Mouse (Mus musculus) forebrain, embryonic 11.5 days (tissue): ENCODE measurements around the gene Arid1a. TPM values are rescaled to one million over a fixed set of nuclear protein-coding genes. Genes with fewer than 3 reads are reported as not detected.
A peak's percentile ranks its signal among the peaks of the same experiment; 100 is the strongest.

Experiments
- ATAC-seq: fragments of 200-750 bp; cut with Nextera tagmentation; replicated peaks from 2 replicates; pipeline ENCODE4 v1.8.0; 2017; ENCODE audit warnings: moderate TSS enrichment; ENCODE audit not compliant: low FRiP score
- DNase-seq: peaks from one replicate; pipeline ENCODE4 v3.0.0-alpha.2; 2017; ENCODE audit warnings: low spot score
- H3K27ac ChIP-seq: fragments of 300-500 bp; sonication (generic); 2 replicates; pipeline ENCODE4 v1.5.1; 2014; ENCODE audit warnings: low read depth, low read length
- H3K27me3 ChIP-seq: fragments of 300-500 bp; sonication (generic); 2 replicates; pipeline ENCODE4 v1.6.1; 2014; ENCODE audit warnings: mild to moderate bottlenecking, low read length, mixed read lengths; ENCODE audit not compliant: control insufficient read depth, insufficient read depth
- H3K36me3 ChIP-seq: fragments of 300-500 bp; sonication (generic); 2 replicates; pipeline ENCODE4 v1.6.1; 2014; ENCODE audit warnings: mild to moderate bottlenecking, low read length, moderate library complexity, mixed read lengths; ENCODE audit not compliant: control insufficient read depth, insufficient read depth
- H3K4me1 ChIP-seq: fragments of 300-500 bp; sonication (generic); replicated peaks from 2 replicates; pipeline ENCODE4 v1.6.1; 2014; ENCODE audit warnings: low read length, mixed read lengths; ENCODE audit not compliant: control insufficient read depth, insufficient read depth
- H3K4me2 ChIP-seq: fragments of 300-500 bp; sonication (generic); 2 replicates; pipeline ENCODE4 v1.6.1; 2014; ENCODE audit warnings: low read depth, mild to moderate bottlenecking, low read length, moderate library complexity, mixed read lengths; ENCODE audit not compliant: severe bottlenecking
- H3K4me3 ChIP-seq: fragments of 300-500 bp; sonication (generic); 2 replicates; pipeline ENCODE4 v1.5.1; 2014; ENCODE audit warnings: low read depth, low read length
- H3K9ac ChIP-seq: fragments of 300-500 bp; sonication (generic); 2 replicates; pipeline ENCODE4 v1.6.1; 2014; ENCODE audit warnings: low read length
- H3K9me3 ChIP-seq: fragments of 300-500 bp; sonication (generic); 2 replicates; pipeline ENCODE4 v1.6.1; 2016; ENCODE audit warnings: low read length, mixed read lengths; ENCODE audit not compliant: control insufficient read depth
- WGBS: fragments of 180-500 bp; shearing (Covaris S2); extraction: QIAGEN DNeasy Blood & Tissue Kit; methylation state at CpG from one replicate; pipeline ENCODE4 v1.1.7; 2014; 5-methylcytosine and 5-hydroxymethylcytosine counted together
- polyA plus RNA-seq: library from polyadenylated mRNA; unstranded; fragments of >200 nt; fragmentation: Nextera tagmentation; extraction: Ambion mirVana; gene quantifications from 2 replicates; pipeline ENCODE4 v1.2.1, GENCODE M21; 2014

The Arid1a gene
- polyA plus RNA-seq, 1 experiment from 2014 or later = 56.6 TPM

GRCm38 (mm10) chr4:133666199-133666598, 90.4 kb downstream of the Arid1a start:
- no peak overlapping the region for H3K9ac ChIP-seq
- H3K4me2 ChIP-seq = no peak overlapping the region
- no peaks in the 10 kb centered on the region for H3K27me3 ChIP-seq
- 88% methylated on average over 6 of the region's 6 CpGs for WGBS
- DNase-seq (no peak), ATAC-seq (no peak)
- H3K4me1 ChIP-seq = no peaks in the 10 kb centered on the region; the same call in 1 of the 2 replicates
- no peak overlapping the region for H3K27ac ChIP-seq
- H3K9me3 ChIP-seq = no peaks in the 10 kb centered on the region
- no peaks in the 10 kb centered on the region; the same call in 1 of the 2 replicates for H3K36me3 ChIP-seq
- H3K4me3 ChIP-seq = no peak overlapping the region

- DNase-seq (no peak), ATAC-seq (no peak)
- 52% methylated on average over 11 of the region's 11 CpGs for WGBS
- no peaks in the 10 kb centered on the region for H3K9me3 ChIP-seq
- no peaks in the 10 kb centered on the region for H3K27me3 ChIP-seq
- no peaks in the 10 kb centered on the region; the same call in 1 of the 2 replicates for H3K36me3 ChIP-seq
- no peak overlapping the region for H3K27ac ChIP-seq
- H3K4me3 ChIP-seq = no peak overlapping the region
- H3K4me1 ChIP-seq = peaks cover 3% of the 10 kb centered on the region; the same call in 1 of the 2 replicates
- no peak overlapping the region for H3K4me2 ChIP-seq
- H3K9ac ChIP-seq = no peak overlapping the region
Observed at GRCm38 (mm10) chr4:133665118-133665517, 91.5 kb downstream of the Arid1a start.

- Histone ChIP-seq H3K4me2 (no peak overlapping the region), H3K4me3 (no peak overlapping the region), H3K9ac (no peak overlapping the region), H3K9me3 (no peaks in the 10 kb centered on the region), H3K36me3 (no peaks in the 10 kb centered on the region; the same call in 1 of the 2 replicates), H3K4me1 (peaks cover 3% of the 10 kb centered on the region; the same call in 1 of the 2 replicates), H3K27me3 (no peaks in the 10 kb centered on the region), H3K27ac (no peak overlapping the region)
- WGBS = 87% methylated on average over 8 of the region's 8 CpGs
- no peak for ATAC-seq
- DNase-seq = no peak
Observed at GRCm38 (mm10) chr4:133662945-133663344, 93.6 kb downstream of the Arid1a start.

DNA sequence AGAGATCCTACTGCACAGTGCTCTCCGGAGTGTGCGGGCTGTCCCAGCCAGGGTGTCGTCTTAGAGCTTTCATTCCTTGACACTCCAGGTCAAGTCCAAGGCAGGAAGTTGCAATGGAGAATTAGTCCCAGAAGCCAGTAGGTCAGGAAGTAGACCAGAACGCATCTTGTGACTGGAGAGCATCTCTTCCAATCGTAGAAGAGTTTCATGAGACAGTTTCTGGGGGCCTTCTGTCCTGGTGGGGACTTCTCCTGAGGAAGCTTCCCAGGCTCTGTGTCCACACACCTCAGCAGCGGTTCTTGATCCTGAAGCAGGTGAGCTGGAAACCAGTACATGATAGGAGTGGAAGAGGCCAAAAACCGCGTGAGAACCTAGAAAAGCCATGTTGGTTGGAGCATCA, 94.1 kb downstream of the Arid1a start:
- Histone ChIP-seq H3K27me3 (no peaks in the 10 kb centered on the region), H3K9me3 (no peaks in the 10 kb centered on the region), H3K36me3 (no peaks in the 10 kb centered on the region; the same call in 1 of the 2 replicates), H3K9ac (no peak overlapping the region), H3K4me3 (no peak overlapping the region), H3K4me1 (peaks cover 3% of the 10 kb centered on the region; the same call in 1 of the 2 replicates), H3K4me2 (no peak overlapping the region), H3K27ac (no peak overlapping the region)
- ATAC-seq = no peak
- no peak for DNase-seq
- 90% methylated on average over 8 of the region's 8 CpGs for WGBS

- Histone ChIP-seq H3K9me3 (no peaks in the 10 kb centered on the region), H3K9ac (peak overlapping the region; percentile 7; the same call in 1 of the 2 replicates), H3K4me1 (peaks cover 3% of the 10 kb centered on the region; the same call in 1 of the 2 replicates), H3K27me3 (no peaks in the 10 kb centered on the region), H3K36me3 (no peaks in the 10 kb centered on the region; the same call in 1 of the 2 replicates), H3K27ac (peak overlapping the region; percentile 55; the same call in 1 of the 2 replicates), H3K4me3 (no peak overlapping the region), H3K4me2 (0 out of 2 replicates have a peak overlapping the region, but pooled peaks have one; percentile 5)
- DNase-seq (no peak), ATAC-seq (no peak)
- WGBS = 21% methylated on average over 10 of the region's 10 CpGs
Observed at GRCm38 (mm10) chr4:133660193-133661155, 96.1 kb downstream of the Arid1a start.

- 0 out of 2 replicates have a peak overlapping the region, but pooled peaks have one; percentile 5 for H3K4me2 ChIP-seq
- 15% methylated on average over 15 of the region's 15 CpGs for WGBS
- H3K9ac ChIP-seq = peak overlapping the region; percentile 7
- ATAC-seq = no peak
- no peaks in the 10 kb centered on the region; the same call in 1 of the 2 replicates for H3K36me3 ChIP-seq
- H3K4me1 ChIP-seq = peaks cover 3% of the 10 kb centered on the region; the same call in 1 of the 2 replicates
- no peaks in the 10 kb centered on the region for H3K9me3 ChIP-seq
- no peak for DNase-seq
- no peaks in the 10 kb centered on the region for H3K27me3 ChIP-seq
- H3K27ac ChIP-seq = peak overlapping the region; percentile 55; the same call in 1 of the 2 replicates
- no peak overlapping the region for H3K4me3 ChIP-seq
Observed at GRCm38 (mm10) chr4:133659497-133660192, 96.9 kb downstream of the Arid1a start.

DNA sequence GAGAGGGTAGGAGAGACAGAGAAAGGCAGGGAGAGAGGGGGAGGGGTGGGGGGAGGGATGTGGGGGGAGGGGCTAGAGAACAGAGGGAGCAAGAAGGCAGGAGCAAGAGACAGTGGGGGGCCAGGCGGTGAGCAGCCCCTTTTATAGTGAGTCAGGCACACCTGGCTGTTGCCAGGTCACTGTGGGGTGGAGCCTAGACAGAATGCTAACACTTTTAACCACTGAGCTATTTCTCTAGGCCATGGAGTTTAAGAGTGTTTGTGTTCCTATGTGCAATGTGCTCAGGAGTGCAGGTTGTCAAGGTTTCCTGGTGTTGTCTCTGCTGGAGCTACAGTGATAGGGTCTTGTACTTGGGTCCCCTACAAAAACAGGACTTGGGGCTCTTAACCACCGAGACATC, 97.8 kb downstream of the Arid1a start:
- H3K27me3 ChIP-seq = no peaks in the 10 kb centered on the region
- no peak overlapping the region for H3K4me2 ChIP-seq
- no peak for DNase-seq
- no peaks in the 10 kb centered on the region for H3K9me3 ChIP-seq
- H3K36me3 ChIP-seq = no peaks in the 10 kb centered on the region; the same call in 1 of the 2 replicates
- no peak overlapping the region for H3K9ac ChIP-seq
- no peak for ATAC-seq
- H3K27ac ChIP-seq = no peak overlapping the region
- no peak overlapping the region for H3K4me3 ChIP-seq
- WGBS = 47% methylated on average over 2 of the region's 2 CpGs
- peaks cover 3% of the 10 kb centered on the region; the same call in 1 of the 2 replicates for H3K4me1 ChIP-seq

DNA sequence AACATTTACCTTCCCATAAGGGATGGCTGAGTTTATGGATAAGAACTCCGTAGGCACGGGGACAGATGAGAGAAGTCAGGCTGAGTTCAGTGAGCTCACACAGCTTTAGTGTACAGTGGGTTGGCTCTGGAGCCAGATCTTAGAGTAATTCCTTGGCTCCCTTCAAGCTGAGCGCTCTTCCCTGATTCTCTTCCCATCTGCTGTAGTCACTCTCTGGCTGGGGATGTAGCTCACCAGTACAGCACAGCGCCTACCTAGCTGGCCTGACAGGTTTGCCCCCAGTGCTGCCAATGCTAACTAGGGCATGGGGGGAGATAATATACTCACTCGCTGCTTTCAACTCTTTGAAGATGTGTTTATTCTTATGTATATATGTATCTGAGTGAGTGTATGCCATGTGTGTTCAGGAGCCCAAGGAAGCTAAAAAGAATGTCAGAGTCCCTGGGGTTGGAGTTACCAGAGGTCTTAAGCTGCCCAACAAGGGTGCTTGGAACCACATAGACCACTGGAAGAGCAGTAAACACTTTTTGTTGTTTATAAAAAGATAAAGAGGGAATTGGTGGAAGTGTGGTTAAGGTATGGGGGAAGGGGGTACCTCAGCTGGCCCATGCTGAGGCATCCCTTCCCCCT, 98.6 kb downstream of the Arid1a start:
- H3K27ac ChIP-seq = no peak overlapping the region
- H3K36me3 ChIP-seq = no peaks in the 10 kb centered on the region; the same call in 1 of the 2 replicates
- ATAC-seq = no peak

More for the DNA sequence above, 98.6 kb downstream of the Arid1a start:
- Histone ChIP-seq H3K27me3 (no peaks in the 10 kb centered on the region), H3K4me3 (no peak overlapping the region), H3K4me2 (no peak overlapping the region), H3K4me1 (peaks cover 3% of the 10 kb centered on the region; the same call in 1 of the 2 replicates), H3K9ac (no peak overlapping the region), H3K9me3 (no peaks in the 10 kb centered on the region)
- no peak for DNase-seq
- WGBS = 50% methylated on average over 5 of the region's 5 CpGs
